Mouse (Mus musculus) spleen, adult 18-20 months (tissue): ENCODE data around the gene Il18.

Experiments used
- DNase-seq, 2 experiments: peaks; one replicate each; pipeline ENCODE4 v3.0.0; 2022; ENCODE audit warnings: mixed read lengths in 2 of 2

Il18 gene

GRCm38 (mm10) chr9:50553547-50553946, 1.1 kb upstream of the Il18 start:
- DNase-seq: no peak

GRCm38 (mm10) chr9:50555094-50555446, 443 bp downstream of the Il18 start, which contains the start of gene Bco2:
Bco2 (minus strand) TSS chr9:50555181.
- DNase-seq: no peak

- DNase-seq: no peak
Measured at GRCm38 (mm10) chr9:50561145-50561917, 6.7 kb downstream of the Il18 start, which contains the start of gene Tex12. Tex12 (minus strand) TSS chr9:50561325.

GRCm38 (mm10) chr9:50561918-50562360, 7.3 kb downstream of the Il18 start:
- no peak for DNase-seq

- no peak for DNase-seq
Measured at GRCm38 (mm10) chr9:50565173-50565572, 10.5 kb downstream of the Il18 start.

- no peak for DNase-seq
Measured at GRCm38 (mm10) chr9:50565940-50566339, 11.3 kb downstream of the Il18 start.

GRCm38 (mm10) chr9:50567372-50567771, 12.7 kb downstream of the Il18 start:
- no peak for DNase-seq

- DNase-seq: no peak
Measured at GRCm38 (mm10) chr9:50567881-50568280, 13.3 kb downstream of the Il18 start.

- DNase-seq: no peak
Measured at GRCm38 (mm10) chr9:50569599-50570525, 15.2 kb downstream of the Il18 start.

GRCm38 (mm10) chr9:50580370-50580769, 25.7 kb downstream of the Il18 start:
- no peak for DNase-seq

GRCm38 (mm10) chr9:50585145-50585818, 30.7 kb downstream of the Il18 start:
- DNase-seq: no peak

- DNase-seq: no peak
Measured at GRCm38 (mm10) chr9:50586955-50587354, 32.3 kb downstream of the Il18 start.

- no peak for DNase-seq
Measured at GRCm38 (mm10) chr9:50590856-50591518, 36.4 kb downstream of the Il18 start.

GRCm38 (mm10) chr9:50592955-50593354, 38.3 kb downstream of the Il18 start:
- no peak for DNase-seq

- peak; percentile 14 to 51 for DNase-seq
Measured at GRCm38 (mm10) chr9:50593544-50593943, 38.9 kb downstream of the Il18 start.

- DNase-seq: no peak
Measured at GRCm38 (mm10) chr9:50594794-50595417, 40.3 kb downstream of the Il18 start.

GRCm38 (mm10) chr9:50596973-50597372, 42.3 kb downstream of the Il18 start:
- DNase-seq: no peak

- no peak for DNase-seq
Measured at GRCm38 (mm10) chr9:50601536-50601935, 46.9 kb downstream of the Il18 start.

- DNase-seq: no peak
Measured at GRCm38 (mm10) chr9:50602055-50602845, 47.6 kb downstream of the Il18 start.

- DNase-seq: peak; percentile 85 to 87
Measured at GRCm38 (mm10) chr9:50603189-50603997, 48.8 kb downstream of the Il18 start, which contains the start of the genes Sdhd and Timm8b. Sdhd (minus strand) TSS chr9:50603812. Timm8b (plus strand) TSS chr9:50603910.
